Mouse (Mus musculus) forebrain, embryonic 16.5 days (tissue): ENCODE data around the gene Tram1l1. TPM values are rescaled to one million over a fixed set of nuclear protein-coding genes. Genes with fewer than 3 reads are reported as not detected.

Experiments
- ATAC-seq: fragments of 200-750 bp; cut with Nextera tagmentation; 2 replicates; pipeline ENCODE4 v1.8.0; 2017; ENCODE audit warnings: mild to moderate bottlenecking, moderate library complexity
- H3K27ac ChIP-seq: fragments of 300-500 bp; sonication (generic); 2 replicates; pipeline ENCODE4 v1.5.1; 2014; ENCODE audit warnings: low read length, control low read depth
- H3K27me3 ChIP-seq: fragments of 300-500 bp; sonication (generic); replicated peaks from 2 replicates; pipeline ENCODE4 v1.6.1; 2014; ENCODE audit warnings: low read length; ENCODE audit not compliant: control insufficient read depth, insufficient read depth
- H3K36me3 ChIP-seq: fragments of 300-500 bp; sonication (generic); 2 replicates; pipeline ENCODE4 v1.6.1; 2014; ENCODE audit not compliant: control insufficient read depth, insufficient read depth
- H3K4me1 ChIP-seq: fragments of 300-500 bp; sonication (generic); replicated peaks from 2 replicates; pipeline ENCODE4 v1.6.1; 2014; ENCODE audit warnings: low read length; ENCODE audit not compliant: control insufficient read depth, insufficient read depth
- H3K4me2 ChIP-seq: fragments of 300-500 bp; sonication (generic); 2 replicates; pipeline ENCODE4 v1.6.1; 2014; ENCODE audit warnings: mild to moderate bottlenecking, low read length, control low read depth
- H3K4me3 ChIP-seq: fragments of 300-500 bp; sonication (generic); replicated peaks from 2 replicates; pipeline ENCODE4 v1.5.1; 2014; ENCODE audit warnings: mild to moderate bottlenecking, low read length, control low read depth
- H3K9ac ChIP-seq: fragments of 300-500 bp; sonication (generic); replicated peaks from 2 replicates; pipeline ENCODE4 v1.6.1; 2014; ENCODE audit warnings: low read depth, low read length, control low read depth
- H3K9me3 ChIP-seq: fragments of 300-500 bp; sonication (generic); 2 replicates; pipeline ENCODE4 v1.6.1; 2016; ENCODE audit warnings: low read length; ENCODE audit not compliant: control insufficient read depth
- WGBS: fragments of 180-500 bp; shearing (Covaris S2); extraction: QIAGEN DNeasy Blood & Tissue Kit; methylation state at CpG from one replicate; pipeline ENCODE4 v1.1.7; 2014; 5-methylcytosine and 5-hydroxymethylcytosine counted together
- polyA plus RNA-seq: library from polyadenylated mRNA; unstranded; fragments of >200 nt; fragmentation: Nextera tagmentation; extraction: Ambion mirVana; gene quantifications from 2 replicates; pipeline ENCODE4 v1.2.1, GENCODE M21; 2015

Tram1l1 gene
- polyA plus RNA-seq, 1 experiment from 2014 or later = 35.8 TPM

DNA sequence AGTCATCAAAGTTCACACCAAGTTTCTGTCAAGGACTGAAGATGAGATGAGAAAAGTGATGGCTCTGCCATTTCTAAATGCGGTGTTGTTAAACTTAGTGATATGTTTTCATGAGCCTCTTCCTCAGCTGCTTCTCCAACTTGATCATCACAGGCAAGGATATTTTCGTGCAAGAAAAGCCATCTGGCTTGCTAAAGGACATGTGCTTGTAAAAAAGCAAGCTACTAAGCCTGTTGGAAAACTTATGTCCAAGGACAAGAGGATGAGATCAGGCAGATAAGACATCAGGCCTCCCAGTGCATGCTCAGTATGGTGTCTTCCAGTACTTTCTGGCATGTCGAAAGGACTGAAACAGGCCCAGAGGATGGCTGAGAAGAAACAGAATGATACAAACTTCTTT is 36.9 kb downstream of the Tram1l1 start:
- Histone ChIP-seq H3K4me3 (no peak overlapping the region), H3K36me3 (no peaks in the 10 kb centered on the region), H3K9me3 (no peaks in the 10 kb centered on the region), H3K4me1 (no peaks in the 10 kb centered on the region), H3K9ac (no peak overlapping the region), H3K4me2 (no peak overlapping the region), H3K27me3 (no peaks in the 10 kb centered on the region), H3K27ac (no peak overlapping the region)
- WGBS = 80% methylated on average over 3 of the region's 3 CpGs
- ATAC-seq = no peak

DNA sequence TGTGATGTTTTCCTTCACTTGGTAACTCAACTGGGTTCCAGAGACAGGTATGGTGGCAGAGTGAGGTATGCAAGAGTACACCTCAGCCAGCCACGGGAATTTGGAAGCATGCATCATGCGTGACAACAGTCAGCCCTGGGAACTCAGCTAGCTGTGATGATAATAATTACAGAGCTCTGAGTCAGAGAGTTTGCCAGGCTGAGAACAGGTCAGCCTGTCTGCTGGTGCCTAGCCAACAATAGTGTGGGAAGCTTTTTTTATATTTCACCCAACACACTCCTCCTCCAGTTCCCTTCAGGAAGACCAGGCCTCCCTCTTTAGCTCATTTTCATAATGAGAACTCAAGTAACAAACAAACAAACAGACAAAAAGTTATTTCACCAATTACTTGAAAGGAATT is 51.4 kb downstream of the Tram1l1 start:
- Histone ChIP-seq H3K27me3 (no peaks in the 10 kb centered on the region), H3K36me3 (no peaks in the 10 kb centered on the region), H3K4me3 (no peak overlapping the region), H3K4me2 (no peak overlapping the region), H3K9me3 (no peaks in the 10 kb centered on the region), H3K27ac (no peak overlapping the region), H3K4me1 (no peaks in the 10 kb centered on the region), H3K9ac (no peak overlapping the region)
- no peak for ATAC-seq
- WGBS = 75% methylated on average over 2 of the region's 2 CpGs

Other genes with a start within 250 kb of the Tram1l1 start
- gene 1700006A11Rik, start 105.2 kb downstream of the Tram1l1 start, polyA plus RNA-seq = not detected in 2 replicates